Mouse (Mus musculus) heart, adult 18-20 months (tissue): ENCODE results near the gene Dcp1a. TPM values are rescaled to one million over a fixed set of nuclear protein-coding genes. Genes with fewer than 3 reads are reported as not detected.

Source experiments
- DNase-seq, 2 experiments: peaks; one replicate each; pipeline ENCODE4 v3.0.0; 2021 to 2022; ENCODE audit warnings: mixed read lengths in 1 of 2
- microRNA-seq, 2 experiments: library from miRNA; unstranded; fragments of <30 nt; microRNA quantifications; one replicate each; pipeline ENCODE4 v1.2.0; 2022
- total RNA-seq, 2 experiments: library from RNA; stranded (reverse); gene quantifications; 2 replicates each; pipeline ENCODE4 v1.2.3; 2021

The Dcp1a gene
- total RNA-seq, 2 experiments from 2014 or later = 8.9 to 11.6 TPM

- no peak for DNase-seq
Measured at GRCm38 (mm10) chr14:30559321-30559850, 80.1 kb downstream of the Dcp1a start.

GRCm38 (mm10) chr14:30560803-30561389, 81.6 kb downstream of the Dcp1a start:
- DNase-seq = no peak

GRCm38 (mm10) chr14:30561470-30562187, 82.3 kb downstream of the Dcp1a start:
- DNase-seq = peak in 1 of 2 experiments; percentile 45

- no peak for DNase-seq
Measured at GRCm38 (mm10) chr14:30562343-30562742, 83.0 kb downstream of the Dcp1a start.

GRCm38 (mm10) chr14:30564451-30564850, 85.1 kb downstream of the Dcp1a start:
- peak; percentile 81 to 85 for DNase-seq

- DNase-seq = peak; percentile 60 to 65
Measured at GRCm38 (mm10) chr14:30566317-30566716, 87.0 kb downstream of the Dcp1a start.

- DNase-seq = no peak
Measured at GRCm38 (mm10) chr14:30568016-30568415, 88.7 kb downstream of the Dcp1a start.

GRCm38 (mm10) chr14:30570303-30570702, 91.0 kb downstream of the Dcp1a start:
- DNase-seq = no peak

GRCm38 (mm10) chr14:30572253-30572652, 92.9 kb downstream of the Dcp1a start:
- DNase-seq = peak in 1 of 2 experiments; percentile 41

- DNase-seq = no peak
Measured at GRCm38 (mm10) chr14:30573235-30573634, 93.9 kb downstream of the Dcp1a start.

- DNase-seq = peak; percentile 73 to 90
Measured at GRCm38 (mm10) chr14:30573983-30574584, 94.7 kb downstream of the Dcp1a start.

GRCm38 (mm10) chr14:30575791-30576190, 96.5 kb downstream of the Dcp1a start:
- DNase-seq = no peak

GRCm38 (mm10) chr14:30576260-30576659, 96.9 kb downstream of the Dcp1a start:
- DNase-seq = no peak

Small RNA genes within 50 kb of the gene (microRNA-seq; reads per million reads assigned to microRNA genes)
- 6.2 to 8.0 reads per million in 2 experiments for gene Mir3076

Other genes with a start within 250 kb of the Dcp1a start
- 1 to 10 TPM; 1.7 to 2.0 TPM for gene Cacna1d, start 11.9 kb downstream of the Dcp1a start, total RNA-seq
- gene Tkt, start 68.8 kb downstream of the Dcp1a start, total RNA-seq = 100 to 1,000 TPM in 1 of 2 experiments, 10 to 100 TPM in 1; 32.6 to 146 TPM
- gene Prkcd, start 146.7 kb downstream of the Dcp1a start, total RNA-seq = 10 to 100 TPM; 11.2 to 13.0 TPM
- 1 to 10 TPM; 7.7 to 7.9 TPM for gene Rft1, start 174.8 kb downstream of the Dcp1a start, total RNA-seq
- 10 to 100 TPM; 12.8 to 14.3 TPM for gene Sfmbt1, start 235.3 kb downstream of the Dcp1a start, total RNA-seq